Mouse (Mus musculus) liver, postnatal 0 days (tissue): ENCODE measurements around the gene Ascl1. TPM values are rescaled to one million over a fixed set of nuclear protein-coding genes. Genes with fewer than 3 reads are reported as not detected.

Experiments used
- ATAC-seq: fragments of 200-750 bp; cut with Nextera tagmentation; 2 replicates; pipeline ENCODE4 v1.8.0; 2017; ENCODE audit warnings: mild to moderate bottlenecking, moderate library complexity
- DNase-seq: peaks from one replicate; pipeline ENCODE4 v3.0.0-alpha.2; 2016
- H3K27ac ChIP-seq: fragments of 300-500 bp; sonication (generic); 2 replicates; pipeline ENCODE4 v1.5.1; 2014; ENCODE audit warnings: antibody characterized with exemption, moderate library complexity, mild to moderate bottlenecking, low read depth
- H3K27me3 ChIP-seq: fragments of 300-500 bp; sonication (generic); 2 replicates; pipeline ENCODE4 v1.6.1; 2014; ENCODE audit warnings: low read length, control low read depth, mixed read lengths; ENCODE audit not compliant: insufficient read depth
- H3K36me3 ChIP-seq: fragments of 300-500 bp; sonication (generic); replicated peaks from 2 replicates; pipeline ENCODE4 v1.6.1; 2014; ENCODE audit warnings: mild to moderate bottlenecking, control low read depth, low read length, moderate library complexity, mixed read lengths; ENCODE audit not compliant: insufficient read depth
- H3K4me1 ChIP-seq: fragments of 300-500 bp; sonication (generic); 2 replicates; pipeline ENCODE4 v1.6.1; 2014; ENCODE audit warnings: antibody characterized with exemption, mild to moderate bottlenecking, control low read depth; ENCODE audit not compliant: insufficient read depth
- H3K4me2 ChIP-seq: fragments of 300-500 bp; sonication (generic); 2 replicates; pipeline ENCODE4 v1.6.1; 2014; ENCODE audit warnings: low read depth, mild to moderate bottlenecking, low read length, moderate library complexity, mixed read lengths
- H3K4me3 ChIP-seq: fragments of 300-500 bp; sonication (generic); 2 replicates; pipeline ENCODE4 v1.5.1; 2014; ENCODE audit warnings: low read depth, low read length
- H3K9ac ChIP-seq: fragments of 300-500 bp; sonication (generic); replicated peaks from 2 replicates; pipeline ENCODE4 v1.6.1; 2014; ENCODE audit warnings: mild to moderate bottlenecking, moderate library complexity
- H3K9me3 ChIP-seq: fragments of 300-500 bp; sonication (generic); 2 replicates; pipeline ENCODE4 v1.6.1; 2016; ENCODE audit warnings: mild to moderate bottlenecking, control low read depth, low read length, mixed read lengths
- CTCF ChIP-seq: sonication (generic); IDR thresholded peaks from 2 replicates; pipeline ENCODE4 v1.5.1; 2016; ENCODE audit warnings: antibody characterized with exemption, low read depth
- EP300 ChIP-seq: IDR thresholded peaks from 2 replicates; pipeline ENCODE4 v1.6.1; 2016; ENCODE audit warnings: antibody characterized with exemption, low read depth, mild to moderate bottlenecking
- WGBS: fragments of 180-500 bp; shearing (Covaris S2); extraction: QIAGEN DNeasy Blood & Tissue Kit; methylation state at CpG from one replicate; pipeline ENCODE4 v1.1.7; 2014; ENCODE audit not compliant: insufficient replicate concordance; 5-methylcytosine and 5-hydroxymethylcytosine counted together
- polyA plus RNA-seq: library from polyadenylated mRNA; unstranded; fragments of >200 nt; fragmentation: Nextera tagmentation; extraction: Ambion mirVana; gene quantifications from 2 replicates; pipeline ENCODE4 v1.2.1, GENCODE M21; 2015

Gene Ascl1
- polyA plus RNA-seq, 1 experiment from 2014 or later = not detected

DNA sequence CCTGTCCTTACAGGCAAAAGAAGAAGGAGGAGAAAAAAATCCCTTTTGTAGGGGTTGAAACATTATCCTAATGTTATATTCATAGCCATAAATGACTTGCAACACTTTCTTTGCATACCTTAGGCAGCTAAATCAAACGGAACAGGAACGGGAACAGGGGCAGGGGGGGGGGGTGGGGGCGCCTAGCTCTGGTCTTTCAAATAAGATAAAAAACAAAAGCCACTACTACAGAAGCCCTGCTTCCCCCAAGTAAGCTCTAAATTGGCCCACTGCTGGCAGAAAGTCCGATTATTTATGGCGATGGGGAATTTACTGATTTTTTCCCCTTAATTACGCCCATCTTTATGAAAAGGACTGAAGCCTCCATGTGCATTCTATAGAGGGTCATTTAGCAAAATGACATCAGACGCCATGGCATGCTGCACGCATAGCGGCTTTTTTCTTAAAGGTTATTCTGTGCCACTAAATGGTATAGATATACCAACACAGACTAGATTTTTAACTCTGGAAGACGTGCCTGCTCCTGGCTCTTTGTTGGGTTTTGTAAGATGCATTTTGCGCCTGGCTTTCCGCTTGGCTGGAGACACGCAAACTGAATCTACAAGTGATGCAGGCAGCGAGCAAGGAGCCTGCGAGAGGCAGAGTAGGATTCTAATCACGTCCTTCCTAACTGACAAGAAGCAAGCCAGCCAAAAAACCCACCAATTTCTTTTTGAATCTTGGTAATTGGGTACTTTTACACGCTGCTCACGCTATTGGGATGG, 4.0 kb downstream of the Ascl1 start:
- H3K4me2 ChIP-seq = no peak overlapping the region
- H3K36me3 ChIP-seq = no peaks in the 10 kb centered on the region
- TF ChIP-seq CTCF (no peak), EP300 (no peak)
- peaks cover 3% of the 10 kb centered on the region; the same call in 1 of the 2 replicates for H3K4me1 ChIP-seq
- ATAC-seq = no peak
- no peaks in the 10 kb centered on the region for H3K9me3 ChIP-seq
- H3K9ac ChIP-seq = no peak overlapping the region
- 5% methylated on average over 17 of the region's 18 CpGs for WGBS
- no peak overlapping the region for H3K4me3 ChIP-seq
- DNase-seq = no peak
- peaks cover 94% of the 10 kb centered on the region for H3K27me3 ChIP-seq
- H3K27ac ChIP-seq = no peak overlapping the region

DNA sequence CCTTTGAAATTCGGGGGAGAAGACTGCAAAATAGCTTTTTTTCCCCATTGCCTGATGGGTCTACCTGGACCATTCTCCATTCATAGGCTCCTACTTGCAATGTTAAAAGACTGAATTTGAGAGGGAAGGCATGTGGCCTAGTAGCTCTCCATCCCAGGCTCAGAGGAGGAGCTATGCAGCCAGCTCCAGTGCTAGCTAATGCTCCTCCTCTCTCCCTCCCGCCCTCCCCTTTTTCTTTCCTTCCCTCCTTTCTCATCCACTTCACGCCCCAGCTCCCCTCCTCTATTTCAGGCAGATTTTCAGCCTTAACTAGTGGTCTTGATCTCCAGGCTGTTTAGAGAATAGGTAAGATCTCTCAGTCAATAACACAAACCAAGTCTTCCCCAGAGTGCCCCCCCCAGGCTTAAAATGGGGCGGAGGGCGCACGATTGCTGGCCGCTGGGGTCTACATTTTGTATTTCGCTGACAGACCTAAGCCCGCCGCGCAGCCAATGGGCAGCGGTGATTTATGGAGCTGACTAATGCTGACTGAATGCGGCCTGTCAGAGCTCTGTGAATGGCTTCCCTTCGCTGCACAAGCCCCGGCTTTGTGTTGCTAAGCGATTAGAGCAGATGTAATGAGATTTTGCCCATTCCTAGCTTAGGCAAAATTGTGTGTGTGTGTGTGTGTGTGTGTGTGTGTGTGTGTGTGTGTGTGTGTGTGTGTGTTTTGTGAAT, 4.9 kb downstream of the Ascl1 start:
- Histone ChIP-seq H3K36me3 (no peaks in the 10 kb centered on the region), H3K27me3 (peaks cover 88% of the 10 kb centered on the region), H3K4me2 (no peak overlapping the region), H3K4me1 (peaks cover 3% of the 10 kb centered on the region; the same call in 1 of the 2 replicates), H3K9ac (no peak overlapping the region), H3K9me3 (no peaks in the 10 kb centered on the region), H3K4me3 (no peak overlapping the region), H3K27ac (no peak overlapping the region)
- ATAC-seq = no peak
- TF ChIP-seq CTCF (no peak), EP300 (no peak)
- 2% methylated on average over 15 of the region's 16 CpGs for WGBS
- DNase-seq = no peak

DNA sequence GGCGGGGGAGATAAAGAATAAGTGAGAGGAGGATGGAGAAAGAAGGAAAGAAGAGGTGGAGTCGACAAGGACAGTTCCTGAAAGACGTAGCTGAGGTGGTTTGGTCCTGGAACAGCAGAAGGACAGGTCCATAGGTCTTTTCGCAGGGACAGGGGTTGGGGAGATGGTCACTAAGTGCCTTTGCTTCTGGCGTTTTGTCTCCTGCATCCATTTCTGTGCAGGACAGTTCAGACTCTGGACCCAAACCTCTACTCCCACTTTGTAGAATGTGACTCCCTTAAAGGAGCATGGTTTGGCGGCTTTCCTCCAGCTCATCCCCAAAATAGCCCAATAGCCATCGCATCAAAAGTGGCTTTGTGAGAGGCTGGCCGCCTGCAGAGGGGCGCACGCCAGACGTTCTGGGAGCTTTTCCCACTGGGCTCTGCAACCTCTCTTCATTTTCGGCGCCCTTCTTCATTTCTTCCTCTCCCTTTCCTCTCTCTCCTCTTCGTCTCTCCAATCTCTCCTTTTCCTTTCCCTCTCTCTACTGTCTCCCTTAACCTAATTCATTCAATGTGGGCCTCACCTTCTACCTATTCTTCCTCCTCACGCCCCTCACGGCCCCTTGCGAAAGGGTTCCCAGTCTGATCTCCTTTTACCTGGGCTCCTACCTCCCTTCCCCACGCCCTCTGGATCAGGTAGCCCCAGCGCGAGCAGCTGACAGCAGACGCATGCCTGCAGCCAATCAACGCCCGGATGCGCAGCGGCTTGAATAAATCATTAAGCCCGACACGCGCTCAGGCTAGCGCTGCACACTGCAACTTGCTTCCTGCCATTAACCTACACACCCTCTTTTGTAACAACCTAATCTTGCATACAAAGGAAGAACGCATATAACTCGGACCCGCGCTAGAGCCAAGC, 7.5 kb downstream of the Ascl1 start:
- Histone ChIP-seq H3K9ac (no peak overlapping the region), H3K4me1 (no peaks in the 10 kb centered on the region), H3K9me3 (no peaks in the 10 kb centered on the region), H3K27me3 (peaks cover 63% of the 10 kb centered on the region), H3K4me3 (0 out of 2 replicates have a peak overlapping the region, but pooled peaks have one; percentile 1), H3K36me3 (no peaks in the 10 kb centered on the region), H3K4me2 (no peak overlapping the region), H3K27ac (no peak overlapping the region)
- 2% methylated on average over 33 of the region's 33 CpGs for WGBS
- TF ChIP-seq CTCF (no peak), EP300 (no peak)
- ATAC-seq (peak; percentile 71), DNase-seq (peak; percentile 39)

DNA sequence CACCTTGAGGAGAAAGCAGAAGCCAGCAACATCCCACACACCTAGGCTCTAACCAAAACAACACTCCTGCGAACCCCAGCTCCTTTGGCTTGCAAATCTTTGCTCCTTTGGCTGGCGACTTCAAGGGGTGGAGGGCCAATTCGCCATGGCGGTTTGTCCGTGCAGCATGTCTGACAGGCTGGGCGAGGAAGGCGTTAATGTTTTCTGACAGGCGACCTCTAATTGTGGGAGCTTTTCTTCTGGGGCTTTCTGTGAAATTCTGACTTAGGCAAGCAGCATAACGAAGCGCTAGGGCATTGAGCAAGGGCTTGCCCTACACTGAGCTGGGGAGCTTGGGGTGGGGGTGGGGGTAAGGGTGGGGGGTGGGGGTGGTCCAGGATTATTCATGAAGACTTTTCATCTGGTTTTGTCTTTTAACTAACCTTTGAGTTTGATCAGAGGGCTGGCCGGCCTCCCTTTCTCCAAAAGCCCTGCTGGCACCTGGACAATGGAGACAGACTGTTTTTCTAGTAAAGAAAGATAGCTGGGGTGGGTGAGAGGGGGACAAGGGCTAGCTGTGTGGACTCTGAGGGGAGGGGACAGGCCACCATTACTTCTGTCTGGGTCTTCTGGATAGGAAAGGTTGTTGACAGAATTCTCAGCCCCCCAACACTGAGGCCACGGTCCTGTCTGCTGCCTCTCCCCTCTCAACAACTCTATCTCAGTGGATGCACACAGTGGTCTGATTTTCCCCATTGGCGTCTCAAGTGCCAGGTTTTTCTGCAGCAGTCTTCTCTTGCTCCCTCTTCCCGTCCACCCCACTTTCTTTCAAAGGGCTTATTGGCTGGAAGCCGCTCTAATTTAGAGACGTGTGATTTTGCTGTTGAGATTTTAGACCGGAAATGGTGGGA, 8.4 kb downstream of the Ascl1 start:
- no peaks in the 10 kb centered on the region for H3K36me3 ChIP-seq
- WGBS = 4% methylated on average over 17 of the region's 17 CpGs
- H3K9me3 ChIP-seq = no peaks in the 10 kb centered on the region
- H3K9ac ChIP-seq = no peak overlapping the region
- DNase-seq = no peak
- ATAC-seq = no peak
- no peaks in the 10 kb centered on the region for H3K4me1 ChIP-seq
- H3K27ac ChIP-seq = no peak overlapping the region
- H3K27me3 ChIP-seq = peaks cover 55% of the 10 kb centered on the region
- H3K4me2 ChIP-seq = no peak overlapping the region
- H3K4me3 ChIP-seq = no peak overlapping the region
- TF ChIP-seq CTCF (no peak), EP300 (no peak)

DNA sequence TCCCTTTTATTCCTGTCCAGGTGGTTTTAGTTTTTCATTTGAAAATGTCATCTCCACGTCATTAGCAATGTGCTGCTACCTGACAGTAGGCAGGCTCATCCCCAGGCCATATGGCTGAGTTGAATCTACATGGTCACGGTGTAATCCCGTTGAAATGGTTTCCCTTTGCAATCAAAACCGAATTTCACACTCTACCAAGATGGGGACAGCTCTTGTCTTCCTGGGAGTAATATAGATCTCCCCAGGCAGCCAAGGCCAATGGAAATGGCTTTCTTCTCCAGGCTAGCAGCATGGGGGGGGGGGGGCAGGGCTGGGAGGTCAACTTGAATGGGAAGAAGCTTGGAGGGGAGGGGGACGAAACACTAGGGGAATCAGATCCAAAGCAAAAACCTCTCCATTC, 15.6 kb downstream of the Ascl1 start:
- Histone ChIP-seq H3K4me2 (no peak overlapping the region), H3K27me3 (no peaks in the 10 kb centered on the region), H3K27ac (no peak overlapping the region), H3K4me3 (no peak overlapping the region), H3K9me3 (no peaks in the 10 kb centered on the region), H3K4me1 (no peaks in the 10 kb centered on the region), H3K36me3 (no peaks in the 10 kb centered on the region), H3K9ac (no peak overlapping the region)
- TF ChIP-seq CTCF = no peak
- TF ChIP-seq EP300 = no peak
- WGBS = 58% methylated on average over 5 of the region's 5 CpGs
- no peak for ATAC-seq
- no peak for DNase-seq
